Mouse (Mus musculus) right cerebral cortex, postnatal 25 days (tissue): Measurements from ENCODE around the gene 1700067P10Rik.

ENCODE experiments used
- DNase-seq: peaks from one replicate; pipeline ENCODE4 v3.0.0; 2022

1700067P10Rik gene

GRCm38 (mm10) chr17:48089019-48089418 lies at the start of gene 1700067P10Rik:
Gene 1700067P10Rik (plus strand): TSS chr17:48089319.
- DNase-seq: no peak

DNA sequence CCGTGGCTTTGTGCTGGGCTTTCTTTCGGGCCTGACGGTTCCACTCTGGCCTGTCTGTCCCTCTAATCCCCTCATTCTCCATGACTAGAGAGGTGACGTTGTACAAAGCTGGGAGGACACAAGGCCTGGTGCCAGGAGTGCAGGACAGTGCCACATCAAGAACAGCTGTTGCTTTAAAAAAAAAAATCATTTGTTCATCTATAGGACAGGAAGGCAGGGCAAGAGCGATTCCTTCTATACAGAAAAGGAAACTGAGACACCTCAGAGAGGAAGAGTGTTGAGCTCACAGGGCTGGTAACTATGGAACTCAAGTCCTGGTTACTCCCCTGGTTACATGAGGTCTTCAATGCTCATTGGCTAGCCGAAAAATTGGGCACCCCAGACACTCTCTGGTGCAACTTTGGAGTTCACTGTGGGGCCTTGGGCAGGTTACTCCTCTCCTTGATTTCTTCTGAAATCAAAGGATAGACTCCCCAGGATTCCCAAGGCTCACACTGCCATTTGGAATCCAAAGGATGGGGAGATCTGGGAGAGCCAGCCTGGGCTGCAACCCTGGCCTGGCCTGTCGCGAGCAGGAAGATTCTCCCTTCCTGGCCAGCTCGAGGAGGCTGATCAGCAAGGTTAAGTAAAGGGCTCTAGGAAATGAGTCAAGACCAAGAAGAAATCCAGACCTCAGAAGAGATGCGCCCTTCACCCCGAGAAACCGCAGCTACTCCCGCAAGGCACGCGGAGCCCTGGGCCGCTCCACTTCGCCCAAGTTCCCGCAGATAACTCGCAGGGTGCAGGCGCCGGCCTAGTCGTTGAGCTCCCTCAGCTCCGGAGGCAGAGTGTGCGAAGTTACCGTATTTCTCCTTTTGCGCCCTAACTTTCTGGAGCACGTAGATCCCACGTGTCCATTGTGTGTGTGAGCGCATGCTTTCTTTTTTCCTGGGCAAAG lies 47.5 kb upstream of the 1700067P10Rik start:
- peak; percentile 60 for DNase-seq

GRCm38 (mm10) chr17:48043154-48043880 lies 45.8 kb upstream of the 1700067P10Rik start:
- DNase-seq: no peak

DNA sequence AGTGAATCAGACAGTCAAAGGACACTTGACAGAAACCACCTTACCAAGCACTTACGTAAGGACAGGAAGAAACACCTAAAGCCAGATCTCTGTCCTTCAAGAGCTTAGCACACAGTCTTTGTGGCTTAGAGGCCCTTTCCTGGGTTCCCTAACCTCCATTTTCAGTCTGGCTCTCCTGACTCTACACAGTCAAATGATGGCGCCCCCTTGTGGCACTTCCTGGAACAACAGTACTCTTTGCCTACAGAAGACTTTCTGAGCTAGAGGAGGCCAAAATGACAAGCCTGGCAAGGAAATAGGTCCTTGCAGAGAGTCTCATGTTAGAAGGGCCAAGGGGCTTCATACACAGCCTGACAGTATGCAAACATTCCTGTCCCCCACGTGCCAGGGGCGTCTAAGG lies 43.5 kb upstream of the 1700067P10Rik start:
- no peak for DNase-seq

GRCm38 (mm10) chr17:48051638-48052337 lies 37.3 kb upstream of the 1700067P10Rik start:
- DNase-seq: no peak

DNA sequence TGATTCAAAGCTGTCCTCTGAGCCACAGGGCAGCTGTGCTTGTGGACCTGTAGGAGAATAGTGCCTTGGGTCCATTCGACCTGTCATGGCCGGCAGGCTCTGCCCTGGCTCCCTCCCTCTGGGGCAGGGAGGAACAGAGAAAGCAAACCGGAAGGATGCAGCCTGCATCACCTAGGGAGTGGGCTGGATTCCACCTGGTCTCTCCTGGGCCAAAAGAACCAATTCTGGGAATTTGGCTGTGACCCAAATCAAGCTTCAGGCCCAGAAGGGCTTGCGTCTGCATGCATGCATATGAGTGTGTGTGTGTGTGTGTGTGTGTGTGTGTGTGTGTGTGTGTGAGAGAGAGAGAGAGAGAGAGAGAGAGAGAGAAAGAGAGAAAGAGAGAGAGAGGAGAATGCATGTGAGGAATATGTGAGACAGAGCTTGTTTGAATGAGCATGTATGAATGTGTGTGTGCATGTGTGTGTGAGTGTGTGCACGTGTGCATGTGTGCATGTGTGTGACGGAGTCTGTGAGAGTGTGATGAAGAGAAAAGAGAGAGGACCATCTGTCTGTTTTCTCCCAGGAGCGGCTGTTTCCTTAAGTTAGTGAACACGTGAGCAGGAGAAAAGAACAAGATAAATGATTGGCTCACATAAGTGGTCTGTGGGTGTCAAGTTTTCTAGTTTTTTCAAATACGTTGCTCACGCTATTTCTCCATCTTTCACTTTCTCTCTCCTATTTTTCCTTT lies 36.6 kb upstream of the 1700067P10Rik start:
- no peak for DNase-seq

DNA sequence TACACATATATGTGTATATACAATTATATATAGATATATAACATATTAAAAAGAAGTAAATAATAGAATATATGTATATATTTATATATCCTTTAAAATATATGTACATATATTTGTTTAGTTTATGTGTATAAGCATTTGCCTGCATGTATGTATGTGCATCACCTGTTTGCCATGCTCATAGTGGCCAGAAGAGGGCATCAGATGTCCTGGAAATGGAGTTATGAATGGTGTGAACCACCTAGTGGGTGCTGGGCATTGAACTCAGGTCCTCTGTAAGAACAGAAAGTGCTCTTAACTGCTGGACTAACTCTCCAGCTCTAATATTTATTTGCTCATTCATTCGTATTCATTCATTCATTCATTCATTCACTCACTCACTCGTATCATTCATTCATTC lies 35.5 kb upstream of the 1700067P10Rik start:
- DNase-seq: no peak

- DNase-seq: no peak
Observed at GRCm38 (mm10) chr17:48055076-48055816, 33.9 kb upstream of the 1700067P10Rik start.

- DNase-seq: no peak
Observed at GRCm38 (mm10) chr17:48057382-48057781, 31.7 kb upstream of the 1700067P10Rik start.

DNA sequence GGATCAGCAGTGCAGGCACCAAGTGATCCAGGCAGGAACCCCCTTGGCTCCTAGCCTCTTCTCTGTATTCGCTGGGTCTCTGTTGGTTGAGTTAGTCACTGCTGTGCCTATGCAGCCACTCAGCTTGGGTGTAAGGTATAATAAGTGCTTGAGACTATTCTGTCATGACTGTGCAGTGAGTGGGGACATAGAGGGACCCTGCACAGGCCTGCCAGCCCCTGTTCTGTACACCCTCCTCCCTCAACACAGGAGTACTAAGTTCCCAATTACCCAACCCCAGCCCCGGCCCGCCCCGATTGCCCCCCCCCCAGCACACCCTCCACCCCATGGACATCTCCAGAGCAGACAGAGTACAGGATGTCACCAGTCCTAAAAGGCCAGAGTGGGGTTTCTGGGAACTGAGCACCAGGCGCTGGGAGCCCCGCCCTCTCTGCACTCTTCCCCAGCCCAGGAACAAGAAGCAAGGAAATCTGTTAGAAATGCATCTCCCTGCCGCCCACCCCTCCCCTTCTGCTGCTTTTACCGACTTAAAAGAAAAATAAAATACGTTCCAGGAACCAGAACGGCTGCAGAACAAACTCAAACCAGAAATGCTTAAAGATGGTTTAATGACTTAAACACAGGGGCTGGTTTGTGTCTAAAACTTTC lies 24.8 kb upstream of the 1700067P10Rik start:
- no peak for DNase-seq

- DNase-seq: no peak
Observed at GRCm38 (mm10) chr17:48065081-48065501, 24.0 kb upstream of the 1700067P10Rik start.

- no peak for DNase-seq
Observed at GRCm38 (mm10) chr17:48067083-48067614, 22.0 kb upstream of the 1700067P10Rik start.

GRCm38 (mm10) chr17:48067729-48068128 lies 21.4 kb upstream of the 1700067P10Rik start:
- DNase-seq: no peak

- no peak for DNase-seq
Observed at GRCm38 (mm10) chr17:48080626-48081025, 8.5 kb upstream of the 1700067P10Rik start.

GRCm38 (mm10) chr17:48089446-48089845 lies 327 bp downstream of the 1700067P10Rik start:
- DNase-seq: no peak

DNA sequence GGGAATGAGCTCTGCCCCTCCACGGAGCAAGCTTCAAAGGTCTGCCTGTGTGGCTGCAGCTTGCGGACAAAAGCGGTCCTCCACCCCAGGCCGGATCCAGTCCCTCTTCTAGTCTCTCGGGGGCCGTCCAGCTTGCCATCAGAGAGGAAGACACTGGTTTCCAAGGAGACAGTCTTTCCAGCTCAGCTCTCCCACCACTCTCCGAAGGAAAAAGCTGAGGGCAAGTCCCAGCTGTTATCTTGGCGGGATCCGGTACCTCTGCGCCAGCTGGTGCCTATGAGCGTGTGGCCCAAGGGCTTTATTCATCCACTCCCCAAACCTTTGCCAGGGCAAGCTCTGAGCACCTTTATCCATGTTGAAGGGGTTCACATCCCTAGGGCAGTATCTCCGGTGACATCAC lies 1.2 kb downstream of the 1700067P10Rik start:
- DNase-seq: no peak

DNA sequence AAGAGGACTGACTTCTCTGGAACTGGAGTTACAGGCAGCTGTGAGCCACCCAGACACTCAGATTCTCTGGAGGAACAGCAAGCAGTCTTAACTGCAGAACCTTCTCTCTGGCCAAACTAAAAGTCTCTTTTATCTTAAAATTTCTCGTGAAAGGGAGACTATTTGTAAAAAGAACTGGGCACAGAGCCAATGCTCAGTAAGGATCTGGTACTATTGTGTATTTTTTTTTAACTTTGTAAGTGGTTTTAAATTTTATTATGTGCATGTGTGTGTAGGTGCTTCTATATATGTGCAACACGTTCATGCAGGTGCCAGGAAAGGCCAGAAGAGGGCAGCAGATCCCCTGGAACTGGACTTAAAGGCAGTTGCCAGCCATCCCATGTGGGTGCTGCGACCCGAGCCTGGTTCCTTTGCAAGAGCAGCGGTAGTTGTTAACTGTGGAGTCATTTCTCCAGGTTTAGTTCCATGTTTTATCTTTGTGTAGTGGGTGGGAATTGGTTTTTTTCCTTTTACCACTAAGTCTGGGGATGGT lies 4.2 kb downstream of the 1700067P10Rik start:
- DNase-seq: no peak

DNA sequence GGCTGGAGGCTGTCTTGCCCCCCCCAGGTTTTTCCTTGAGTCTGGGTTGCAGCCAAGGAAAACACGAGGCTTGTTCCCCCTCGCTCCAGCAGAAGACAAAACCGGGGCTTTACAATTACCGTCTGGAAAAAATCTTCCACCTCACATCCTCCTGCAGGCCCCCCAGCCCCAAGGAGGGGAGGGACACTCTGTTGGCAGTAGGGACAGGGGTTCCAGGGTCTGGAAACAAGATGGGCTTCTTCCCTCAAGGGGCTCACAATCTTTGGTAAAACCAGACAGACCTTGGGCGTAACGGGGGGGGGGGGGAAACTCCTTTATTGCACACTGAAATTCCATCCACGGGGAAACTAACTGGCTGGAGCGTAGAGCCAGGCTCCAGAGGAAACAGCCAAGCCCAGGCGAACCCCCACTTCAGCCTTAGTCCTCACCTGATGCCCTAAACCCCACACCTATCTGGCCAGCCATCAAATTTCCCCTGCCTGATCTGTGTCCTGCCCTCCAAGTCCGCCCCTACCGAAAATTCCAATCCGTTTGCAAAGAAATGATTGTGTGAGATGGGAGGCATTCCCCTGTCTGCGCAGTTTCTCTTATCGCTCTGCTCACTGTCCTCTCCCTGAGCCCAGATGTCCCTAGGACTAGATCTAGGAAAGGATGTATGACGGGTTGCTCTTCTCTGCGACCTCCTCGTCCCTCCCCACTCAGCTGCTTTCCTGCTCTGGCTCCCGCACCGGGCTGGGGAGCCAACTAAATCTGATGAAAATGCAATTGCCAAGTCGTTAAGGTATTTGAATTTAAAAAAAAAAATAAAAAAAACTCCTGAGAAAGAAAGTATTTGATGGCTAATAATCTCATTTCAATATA lies 5.9 kb downstream of the 1700067P10Rik start:
- no peak for DNase-seq

GRCm38 (mm10) chr17:48095718-48096121 lies 6.6 kb downstream of the 1700067P10Rik start:
- DNase-seq: no peak

DNA sequence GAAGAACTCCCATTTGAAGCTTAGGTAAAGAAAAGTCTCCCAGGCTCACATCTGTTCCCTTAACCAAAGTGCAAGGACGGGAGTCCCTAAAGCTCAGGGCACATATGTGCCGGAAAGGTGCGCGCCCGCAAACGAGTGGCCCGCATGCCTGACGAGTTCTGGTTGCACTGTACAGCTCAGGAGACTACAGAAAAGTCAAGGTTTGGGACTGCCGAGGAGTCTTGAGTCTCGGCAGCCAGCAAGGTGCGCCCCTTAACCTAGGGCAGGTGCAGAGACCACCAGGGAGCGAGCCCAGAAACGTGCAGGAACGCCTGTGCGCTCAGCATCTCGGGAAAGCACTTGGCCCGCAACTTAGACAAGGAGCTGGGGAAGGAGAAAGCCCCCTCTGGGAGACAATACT lies 7.2 kb downstream of the 1700067P10Rik start:
- no peak for DNase-seq
